Mouse (Mus musculus) heart, embryonic 15.5 days (tissue): ENCODE results near the gene Ctbp1. TPM values are rescaled to one million over a fixed set of nuclear protein-coding genes. Genes with fewer than 3 reads are reported as not detected.

Source experiments
- ATAC-seq: fragments of 200-750 bp; cut with Nextera tagmentation; replicated peaks from 2 replicates; pipeline ENCODE4 v1.8.0; 2017; ENCODE audit warnings: low read depth, moderate TSS enrichment; ENCODE audit not compliant: insufficient number of reproducible peaks, insufficient read depth, low FRiP score
- H3K27ac ChIP-seq: fragments of 300-500 bp; sonication (generic); 2 replicates; pipeline ENCODE4 v1.5.1; 2015; ENCODE audit warnings: mild to moderate bottlenecking, inconsistent platforms
- H3K27me3 ChIP-seq: fragments of 300-500 bp; sonication (generic); 2 replicates; pipeline ENCODE4 v1.6.1; 2015; ENCODE audit warnings: inconsistent platforms
- H3K36me3 ChIP-seq: fragments of 300-500 bp; sonication (generic); 2 replicates; pipeline ENCODE4 v1.6.1; 2015; ENCODE audit warnings: mild to moderate bottlenecking, inconsistent platforms
- H3K4me1 ChIP-seq: fragments of 300-500 bp; sonication (generic); replicated peaks from 2 replicates; pipeline ENCODE4 v1.6.1; 2015; ENCODE audit warnings: inconsistent platforms
- H3K4me2 ChIP-seq: fragments of 300-500 bp; sonication (generic); 2 replicates; pipeline ENCODE4 v1.6.1; 2015; ENCODE audit warnings: inconsistent platforms, mild to moderate bottlenecking, moderate library complexity
- H3K4me3 ChIP-seq: fragments of 300-500 bp; sonication (generic); 2 replicates; pipeline ENCODE4 v1.5.1; 2015; ENCODE audit warnings: mild to moderate bottlenecking, inconsistent platforms
- H3K9ac ChIP-seq: fragments of 300-500 bp; sonication (generic); 2 replicates; pipeline ENCODE4 v1.6.1; 2015; ENCODE audit warnings: mild to moderate bottlenecking, inconsistent platforms
- H3K9me3 ChIP-seq: fragments of 300-500 bp; sonication (generic); replicated peaks from 2 replicates; pipeline ENCODE4 v1.6.1; 2016; ENCODE audit warnings: inconsistent platforms
- WGBS: fragments of 180-500 bp; shearing (Covaris S2); methylation state at CpG from one replicate; pipeline ENCODE4 v1.1.7; 2015; ENCODE audit warnings: mixed read lengths; 5-methylcytosine and 5-hydroxymethylcytosine counted together
- polyA plus RNA-seq: library from polyadenylated mRNA; unstranded; fragments of >200 nt; fragmentation: Nextera tagmentation; extraction: Ambion mirVana; gene quantifications from 2 replicates; pipeline ENCODE4 v1.2.1, GENCODE M21; 2015

The Ctbp1 gene
- polyA plus RNA-seq, 1 experiment from 2014 or later = 190 TPM

GRCm38 (mm10) chr5:33239934-33240333, 34.9 kb downstream of the Ctbp1 start:
- Histone ChIP-seq H3K27ac (peak overlapping the region; percentile 57), H3K4me1 (peaks cover 34% of the 10 kb centered on the region), H3K9me3 (no peaks in the 10 kb centered on the region), H3K4me2 (no peak overlapping the region), H3K36me3 (no peaks in the 10 kb centered on the region), H3K4me3 (no peak overlapping the region), H3K9ac (no peak overlapping the region), H3K27me3 (no peaks in the 10 kb centered on the region)
- ATAC-seq = peak; percentile 36; the same call in 1 of the 2 replicates
- 34% methylated on average over 3 of the region's 3 CpGs for WGBS

GRCm38 (mm10) chr5:33239111-33239714, 35.6 kb downstream of the Ctbp1 start:
- Histone ChIP-seq H3K4me3 (no peak overlapping the region), H3K4me2 (no peak overlapping the region), H3K9me3 (no peaks in the 10 kb centered on the region), H3K9ac (no peak overlapping the region), H3K27me3 (no peaks in the 10 kb centered on the region), H3K27ac (peak overlapping the region; percentile 57), H3K4me1 (peaks cover 41% of the 10 kb centered on the region), H3K36me3 (no peaks in the 10 kb centered on the region)
- no peak for ATAC-seq
- WGBS = 70% methylated on average over 3 of the region's 3 CpGs

- H3K36me3 ChIP-seq = no peaks in the 10 kb centered on the region
- H3K27me3 ChIP-seq = no peaks in the 10 kb centered on the region
- no peak overlapping the region for H3K9ac ChIP-seq
- no peaks in the 10 kb centered on the region for H3K9me3 ChIP-seq
- H3K4me2 ChIP-seq = no peak overlapping the region
- no peak overlapping the region for H3K27ac ChIP-seq
- peaks cover 50% of the 10 kb centered on the region for H3K4me1 ChIP-seq
- no peak overlapping the region for H3K4me3 ChIP-seq
- no peak for ATAC-seq
- WGBS = 67% methylated on average over 3 of the region's 3 CpGs
Measured at GRCm38 (mm10) chr5:33238256-33238645, 36.5 kb downstream of the Ctbp1 start.

GRCm38 (mm10) chr5:33237600-33238255, 37.1 kb downstream of the Ctbp1 start:
- Histone ChIP-seq H3K9me3 (no peaks in the 10 kb centered on the region), H3K4me1 (peaks cover 55% of the 10 kb centered on the region), H3K4me2 (no peak overlapping the region), H3K27me3 (no peaks in the 10 kb centered on the region), H3K27ac (no peak overlapping the region), H3K36me3 (no peaks in the 10 kb centered on the region), H3K4me3 (no peak overlapping the region), H3K9ac (no peak overlapping the region)
- ATAC-seq = no peak
- 78% methylated on average over 11 of the region's 11 CpGs for WGBS

- WGBS = 8% methylated on average over 13 of the region's 13 CpGs
- Histone ChIP-seq H3K9ac (no peak overlapping the region), H3K4me2 (peak overlapping the region; percentile 35), H3K36me3 (no peaks in the 10 kb centered on the region), H3K9me3 (no peaks in the 10 kb centered on the region), H3K27me3 (no peaks in the 10 kb centered on the region), H3K27ac (peak overlapping the region; percentile 70), H3K4me3 (0 out of 2 replicates have a peak overlapping the region, but pooled peaks have one; percentile 1), H3K4me1 (peaks cover 52% of the 10 kb centered on the region)
- ATAC-seq = peak; percentile 79
Measured at GRCm38 (mm10) chr5:33234391-33235031, 40.3 kb downstream of the Ctbp1 start.

GRCm38 (mm10) chr5:33232791-33233190, 42.0 kb downstream of the Ctbp1 start:
- H3K9ac ChIP-seq = no peak overlapping the region
- H3K4me3 ChIP-seq = no peak overlapping the region
- H3K4me2 ChIP-seq = no peak overlapping the region
- peaks cover 54% of the 10 kb centered on the region for H3K4me1 ChIP-seq
- H3K27me3 ChIP-seq = no peaks in the 10 kb centered on the region
- no peak for ATAC-seq
- H3K9me3 ChIP-seq = no peaks in the 10 kb centered on the region
- no peak overlapping the region for H3K27ac ChIP-seq
- WGBS = 78% methylated on average over 5 of the region's 5 CpGs
- no peaks in the 10 kb centered on the region for H3K36me3 ChIP-seq

- H3K4me2 ChIP-seq = no peak overlapping the region
- ATAC-seq = no peak
- peak overlapping the region; percentile 14; the same call in 1 of the 2 replicates for H3K27ac ChIP-seq
- H3K36me3 ChIP-seq = no peaks in the 10 kb centered on the region
- peaks cover 46% of the 10 kb centered on the region for H3K4me1 ChIP-seq
- no peak overlapping the region for H3K4me3 ChIP-seq
- H3K27me3 ChIP-seq = no peaks in the 10 kb centered on the region
- H3K9ac ChIP-seq = no peak overlapping the region
- 30% methylated on average over 5 of the region's 5 CpGs for WGBS
- no peaks in the 10 kb centered on the region for H3K9me3 ChIP-seq
Measured at GRCm38 (mm10) chr5:33230285-33230684, 44.5 kb downstream of the Ctbp1 start.

GRCm38 (mm10) chr5:33228428-33228827, 46.4 kb downstream of the Ctbp1 start:
- ATAC-seq = peak; percentile 62; the same call in 1 of the 2 replicates
- Histone ChIP-seq H3K27ac (peak overlapping the region; percentile 65), H3K9me3 (no peaks in the 10 kb centered on the region), H3K9ac (no peak overlapping the region), H3K36me3 (no peaks in the 10 kb centered on the region), H3K4me3 (no peak overlapping the region), H3K4me2 (no peak overlapping the region), H3K4me1 (peaks cover 40% of the 10 kb centered on the region), H3K27me3 (no peaks in the 10 kb centered on the region)
- WGBS = 46% methylated on average over 5 of the region's 5 CpGs

GRCm38 (mm10) chr5:33225673-33226072, 49.1 kb downstream of the Ctbp1 start:
- no peaks in the 10 kb centered on the region for H3K36me3 ChIP-seq
- peaks cover 48% of the 10 kb centered on the region for H3K4me1 ChIP-seq
- no peak overlapping the region for H3K4me2 ChIP-seq
- H3K9me3 ChIP-seq = no peaks in the 10 kb centered on the region
- WGBS = 82% methylated on average over 5 of the region's 5 CpGs
- peak overlapping the region; percentile 52; the same call in 1 of the 2 replicates for H3K27ac ChIP-seq
- no peaks in the 10 kb centered on the region for H3K27me3 ChIP-seq
- no peak overlapping the region for H3K9ac ChIP-seq
- no peak overlapping the region for H3K4me3 ChIP-seq
- no peak for ATAC-seq

- Histone ChIP-seq H3K9ac (no peak overlapping the region), H3K9me3 (no peaks in the 10 kb centered on the region), H3K4me1 (peaks cover 46% of the 10 kb centered on the region), H3K36me3 (no peaks in the 10 kb centered on the region), H3K4me3 (no peak overlapping the region), H3K27ac (peak overlapping the region; percentile 52), H3K27me3 (no peaks in the 10 kb centered on the region), H3K4me2 (no peak overlapping the region)
- no peak for ATAC-seq
- 45% methylated on average over 7 of the region's 7 CpGs for WGBS
Measured at GRCm38 (mm10) chr5:33224491-33224890, 50.3 kb downstream of the Ctbp1 start.

GRCm38 (mm10) chr5:33222841-33223744, 51.7 kb downstream of the Ctbp1 start:
- 53% methylated on average over 9 of the region's 9 CpGs for WGBS
- Histone ChIP-seq H3K27ac (peak overlapping the region; percentile 46), H3K27me3 (no peaks in the 10 kb centered on the region), H3K4me2 (no peak overlapping the region), H3K36me3 (no peaks in the 10 kb centered on the region), H3K4me3 (no peak overlapping the region), H3K9me3 (no peaks in the 10 kb centered on the region), H3K9ac (no peak overlapping the region), H3K4me1 (peaks cover 54% of the 10 kb centered on the region)
- ATAC-seq = no peak
